In the genomic region with DNA sequence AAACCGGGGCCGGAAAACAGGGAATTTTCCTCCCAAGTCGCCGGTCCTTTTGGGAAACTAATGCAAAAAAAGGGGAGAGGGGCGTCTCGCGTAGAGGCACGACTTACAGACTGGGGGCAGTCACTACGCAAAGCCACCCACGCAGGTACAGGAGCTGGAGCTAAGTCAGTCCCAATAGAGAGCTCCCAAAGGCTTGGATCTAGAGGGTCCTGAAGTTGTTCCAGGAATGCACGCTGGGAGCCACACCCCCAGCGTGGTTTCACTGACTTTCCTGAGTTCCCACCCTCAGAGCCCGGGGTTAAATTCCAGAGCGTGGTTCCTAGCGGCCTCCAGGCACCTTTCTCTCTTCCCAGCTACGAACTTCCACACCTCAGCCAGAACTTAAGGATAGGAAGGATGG, we compare ENCODE assay signal across 8 mouse cellular contexts. TPM values are rescaled to one million over a fixed set of nuclear protein-coding genes. Genes with fewer than 3 reads are reported as not detected.
A peak's percentile ranks its signal among the peaks of the same experiment; 100 is the strongest.
DNase-seq lines count a peak whose midpoint lies in the region; ATAC-seq and TF ChIP-seq lines count a peak whose summit lies in the region.

No protein-coding gene starts in this region.

- peak overlapping the region; percentile 95 for H3K27ac ChIP-seq in heart, adult 2 months
- peak overlapping the region; percentile 43; the same call in 1 of the 2 replicates for H3K27ac ChIP-seq in brown adipose tissue, adult 24 weeks (replicated peaks; ENCODE audit: low read depth, low read length)
- H3K27ac ChIP-seq in hindbrain, embryonic 16.5 days (ENCODE audit: low read depth, low read length) = peak overlapping the region; percentile 54; the same call in 1 of the 2 replicates
- peak overlapping the region; percentile 61 for H3K27ac ChIP-seq in liver, embryonic 13.5 days
- peak overlapping the region; percentile 52; the same call in 1 of the 2 replicates for H3K27ac ChIP-seq in stomach, embryonic 16.5 days (ENCODE audit: low read length)

- no peak for TF ChIP-seq EP300 in heart, adult 2 months (IDR thresholded peaks at IDR 0.05; ENCODE audit: insufficient read depth, low read depth, low read length)

- H3K79me2 ChIP-seq in heart, adult 2 months (replicated peaks; ENCODE audit: control insufficient read depth, insufficient read depth, low read length) = peaks cover 1% of the 10 kb centered on the region

- peaks cover 3% of the 10 kb centered on the region for H3K4me1 ChIP-seq in heart, adult 2 months (ENCODE audit: control insufficient read depth, insufficient read depth, low read length)
- no peaks in the 10 kb centered on the region for H3K4me1 ChIP-seq in brown adipose tissue, adult 24 weeks (ENCODE audit: control insufficient read depth, insufficient read depth, insufficient read length, low read length)
- H3K4me1 ChIP-seq in hindbrain, embryonic 16.5 days (ENCODE audit: control insufficient read depth, insufficient read depth, low read depth, low read length) = peaks cover 20% of the 10 kb centered on the region
- peaks cover 42% of the 10 kb centered on the region for H3K4me1 ChIP-seq in liver, embryonic 13.5 days (replicated peaks)
- H3K4me1 ChIP-seq in stomach, embryonic 16.5 days (ENCODE audit: control insufficient read depth, insufficient read depth, low read length) = peaks cover 12% of the 10 kb centered on the region

- H3K4me2 ChIP-seq in hindbrain, embryonic 16.5 days (ENCODE audit: low read length) = peak overlapping the region; percentile 88
- peak overlapping the region; percentile 96 for H3K4me2 ChIP-seq in liver, embryonic 13.5 days
- H3K4me2 ChIP-seq in stomach, embryonic 16.5 days (ENCODE audit: low read depth, low read length) = peak overlapping the region; percentile 89

- peak; percentile 0; the same call in 1 of the 2 replicates for TF ChIP-seq CTCF in heart, adult 2 months (IDR thresholded peaks at IDR 0.05)

- H3K27me3 ChIP-seq in heart, adult 2 months (ENCODE audit: control insufficient read depth, insufficient read depth, low read length) = no peaks in the 10 kb centered on the region
- no peaks in the 10 kb centered on the region for H3K27me3 ChIP-seq in hindbrain, embryonic 16.5 days (replicated peaks; ENCODE audit: control insufficient read depth, insufficient read depth, low read length)
- no peaks in the 10 kb centered on the region for H3K27me3 ChIP-seq in liver, embryonic 13.5 days
- no peaks in the 10 kb centered on the region for H3K27me3 ChIP-seq in stomach, embryonic 16.5 days (ENCODE audit: control insufficient read depth, insufficient read depth, low read length)

- H3K36me3 ChIP-seq in heart, adult 2 months (ENCODE audit: control insufficient read depth, insufficient read depth, low read length) = peaks cover 8% of the 10 kb centered on the region
- no peaks in the 10 kb centered on the region for H3K36me3 ChIP-seq in hindbrain, embryonic 16.5 days (ENCODE audit: control insufficient read depth, insufficient read depth, low read length)
- H3K36me3 ChIP-seq in liver, embryonic 13.5 days = no peaks in the 10 kb centered on the region
- no peaks in the 10 kb centered on the region for H3K36me3 ChIP-seq in stomach, embryonic 16.5 days (ENCODE audit: control insufficient read depth, insufficient read depth, low read length)

- TF ChIP-seq POLR2A in heart, adult 2 months (IDR thresholded peaks at IDR 0.05; ENCODE audit: insufficient read depth, low read depth, low read length) = no peak

- H3K9me3 ChIP-seq in hindbrain, embryonic 16.5 days (ENCODE audit: control insufficient read depth, low read length) = no peaks in the 10 kb centered on the region
- H3K9me3 ChIP-seq in liver, embryonic 13.5 days (replicated peaks) = no peaks in the 10 kb centered on the region
- no peaks in the 10 kb centered on the region for H3K9me3 ChIP-seq in stomach, embryonic 16.5 days (replicated peaks; ENCODE audit: control insufficient read depth, low read length)

- peak overlapping the region; percentile 68 for H3K9ac ChIP-seq in heart, adult 2 months (ENCODE audit: low read depth, low read length)
- H3K9ac ChIP-seq in hindbrain, embryonic 16.5 days (ENCODE audit: low read depth, low read length) = peak overlapping the region; percentile 98
- peak overlapping the region; percentile 97 for H3K9ac ChIP-seq in liver, embryonic 13.5 days
- H3K9ac ChIP-seq in stomach, embryonic 16.5 days (ENCODE audit: low read length) = peak overlapping the region; percentile 100

- intact Hi-C loops in heart, adult 2 months (cut with DNase I) = loop anchor here (1.0 kb wide), 1 partner anchor 27 kb away; no protein-coding TSS in a partner anchor
- intact Hi-C loops in heart, postnatal 25 days (cut with DNase I) = no loop called here

- DNase-seq in heart, adult 2 months = no peak
- no peak for DNase-seq in heart, postnatal 25 days (ENCODE audit: low spot score)
- no peak for DNase-seq in liver, embryonic 13.5 days
- no peak for DNase-seq in cerebellum, adult 9-10 months
- DNase-seq in natural killer cell, adult 2 months (ENCODE audit: low spot score in 2 of 2) = no peak

- under 1% methylated on average over 16 of the region's 16 CpGs for WGBS in heart, adult 2 months
- WGBS in hindbrain, embryonic 16.5 days = under 1% methylated on average over 16 of the region's 16 CpGs
- 3% methylated on average over 16 of the region's 16 CpGs for WGBS in liver, embryonic 13.5 days (ENCODE audit: insufficient replicate concordance)
- WGBS in stomach, embryonic 16.5 days = under 1% methylated on average over 16 of the region's 16 CpGs

- ATAC-seq in hindbrain, embryonic 16.5 days = peak; percentile 53
- 0 out of 2 replicates have a peak, but pooled peaks have one; percentile 16 for ATAC-seq in liver, embryonic 13.5 days (ENCODE audit: low read depth)
- peak; percentile 27 for ATAC-seq in stomach, embryonic 16.5 days (ENCODE audit: insufficient read depth, low FRiP score)

- H3K4me3 ChIP-seq in heart, adult 2 months = peak overlapping the region; percentile 73
- H3K4me3 ChIP-seq in brown adipose tissue, adult 24 weeks (ENCODE audit: insufficient read depth, low read depth, low read length) = peak overlapping the region; percentile 92
- H3K4me3 ChIP-seq in hindbrain, embryonic 16.5 days (ENCODE audit: low read length) = peak overlapping the region; percentile 92
- peak overlapping the region; percentile 91 for H3K4me3 ChIP-seq in liver, embryonic 13.5 days (replicated peaks)
- peak overlapping the region; percentile 88 for H3K4me3 ChIP-seq in stomach, embryonic 16.5 days (replicated peaks; ENCODE audit: low read length)

RNA-seq across cellular contexts. Expression of gene Bptf, which starts 0.5 kb away (rescaled TPM):
- 10 to 100 TPM; 25.6 to 27.5 TPM for total RNA-seq in heart, adult 2 months (2021)
- 11.7 and 13.1 TPM in 2 replicates for polyA plus RNA-seq in heart, adult 2 months (2012; rRNA removed)
- total RNA-seq in heart, postnatal 25 days (2021) = 10 to 100 TPM; 27.1 to 31.8 TPM
- 11.2 and 12.0 TPM in 2 replicates for polyA plus RNA-seq in brown adipose tissue, adult 24 weeks (2012; ENCODE audit: insufficient read depth, insufficient read length, missing spikeins)
- 23.9 and 26.1 TPM in 2 replicates for polyA plus RNA-seq in hindbrain, embryonic 16.5 days (2015; fragmentation: Nextera tagmentation; extraction: Ambion mirVana)
- polyA plus RNA-seq in liver, embryonic 13.5 days (2015; fragmentation: Nextera tagmentation; extraction: Ambion mirVana) = 8.7 and 9.3 TPM in 2 replicates
- 22.8 and 27.4 TPM in 2 replicates for polyA plus RNA-seq in stomach, embryonic 16.5 days (2015; fragmentation: Nextera tagmentation; extraction: Ambion mirVana)

RNA-seq across cellular contexts. Expression of gene Nol11, which starts 56.8 kb away (rescaled TPM):
- 10 to 100 TPM; 18.3 to 18.6 TPM for total RNA-seq in heart, adult 2 months (2021)
- 8.2 and 13.9 TPM in 2 replicates for polyA plus RNA-seq in heart, adult 2 months (2012; rRNA removed)
- total RNA-seq in heart, postnatal 25 days (2021) = 10 to 100 TPM; 17.4 to 17.7 TPM
- 10.9 and 14.4 TPM in 2 replicates for polyA plus RNA-seq in brown adipose tissue, adult 24 weeks (2012; ENCODE audit: insufficient read depth, insufficient read length, missing spikeins)
- 41.9 and 46.2 TPM in 2 replicates for polyA plus RNA-seq in hindbrain, embryonic 16.5 days (2015; fragmentation: Nextera tagmentation; extraction: Ambion mirVana)
- 33.8 and 42.2 TPM in 2 replicates for polyA plus RNA-seq in liver, embryonic 13.5 days (2015; fragmentation: Nextera tagmentation; extraction: Ambion mirVana)
- 46.2 and 48.2 TPM in 2 replicates for polyA plus RNA-seq in stomach, embryonic 16.5 days (2015; fragmentation: Nextera tagmentation; extraction: Ambion mirVana)

Comparison
In these comparisons a context has a peak if more than half of its experiments do, and no peak if none do; other contexts are left out.
1. H3K27ac ChIP-seq: peak in every context shown above with its lines; median percentile 95 in heart, adult 2 months; 61 in liver, embryonic 13.5 days; 54 in hindbrain, embryonic 16.5 days; 52 in stomach, embryonic 16.5 days; 43 in brown adipose tissue, adult 24 weeks.